Mouse (Mus musculus) forebrain, embryonic 14.5 days (tissue): ENCODE measurements around the gene Unc45b. TPM values are rescaled to one million over a fixed set of nuclear protein-coding genes. Genes with fewer than 3 reads are reported as not detected.
"Not testable (repeated sequence)": the region's sequence is repeated elsewhere in the genome, so short reads cannot be mapped to it uniquely, and the experiment has no call there.

Experiments used
- ATAC-seq: fragments of 200-750 bp; cut with Nextera tagmentation; 2 replicates; pipeline ENCODE4 v1.8.0; 2017; ENCODE audit warnings: mild to moderate bottlenecking, moderate library complexity
- DNase-seq: peaks from one replicate; pipeline ENCODE4 v3.0.0-alpha.2; 2015; ENCODE audit warnings: low spot score
- H3K27ac ChIP-seq: fragments of 300-500 bp; sonication (generic); 2 replicates; pipeline ENCODE4 v1.5.1; 2014; ENCODE audit warnings: low read depth, mild to moderate bottlenecking, control low read depth, low read length, moderate library complexity
- H3K27me3 ChIP-seq: fragments of 300-500 bp; sonication (generic); replicated peaks from 2 replicates; pipeline ENCODE4 v1.6.1; 2014; ENCODE audit warnings: low read length, control low read depth, mixed read lengths; ENCODE audit not compliant: control insufficient read depth, insufficient read depth
- H3K36me3 ChIP-seq: fragments of 300-500 bp; sonication (generic); 2 replicates; pipeline ENCODE4 v1.6.1; 2014; ENCODE audit warnings: low read length, control low read depth; ENCODE audit not compliant: control insufficient read depth, insufficient read depth
- H3K4me1 ChIP-seq: fragments of 300-500 bp; sonication (generic); 2 replicates; pipeline ENCODE4 v1.6.1; 2014; ENCODE audit warnings: antibody characterized with exemption, low read length, control low read depth; ENCODE audit not compliant: control insufficient read depth, insufficient read depth
- H3K4me2 ChIP-seq: fragments of 300-500 bp; sonication (generic); 2 replicates; pipeline ENCODE4 v1.6.1; 2014; ENCODE audit warnings: mild to moderate bottlenecking, control low read depth, low read length
- H3K4me3 ChIP-seq: fragments of 300-500 bp; sonication (generic); 2 replicates; pipeline ENCODE4 v1.5.1; 2014; ENCODE audit warnings: low read depth, low read length, control low read depth
- H3K9ac ChIP-seq: fragments of 300-500 bp; sonication (generic); 2 replicates; pipeline ENCODE4 v1.6.1; 2014; ENCODE audit warnings: mild to moderate bottlenecking, low read length, control low read depth, moderate library complexity
- H3K9me3 ChIP-seq: fragments of 300-500 bp; sonication (generic); replicated peaks from 2 replicates; pipeline ENCODE4 v1.6.1; 2016; ENCODE audit warnings: low read length, control low read depth, mixed read lengths; ENCODE audit not compliant: control insufficient read depth
- WGBS: fragments of 180-500 bp; shearing (Covaris S2); extraction: QIAGEN DNeasy Blood & Tissue Kit; methylation state at CpG from one replicate; pipeline ENCODE4 v1.1.7; 2014; 5-methylcytosine and 5-hydroxymethylcytosine counted together
- polyA plus RNA-seq: library from polyadenylated mRNA; unstranded; fragments of >200 nt; fragmentation: Nextera tagmentation; extraction: Ambion mirVana; gene quantifications from 2 replicates; pipeline ENCODE4 v1.2.1, GENCODE M21; 2014

Gene Unc45b
- polyA plus RNA-seq, 1 experiment from 2014 or later: 0.38 TPM

GRCm38 (mm10) chr11:82928897-82929632 lies 18.7 kb downstream of the Unc45b start:
- 37% methylated on average over 20 of the region's 20 CpGs for WGBS
- Histone ChIP-seq H3K27ac (no peak overlapping the region), H3K4me3 (no peak overlapping the region), H3K9ac (no peak overlapping the region), H3K4me2 (no peak overlapping the region), H3K4me1 (peaks cover 4% of the 10 kb centered on the region; the same call in 1 of the 2 replicates), H3K9me3 (no peaks in the 10 kb centered on the region), H3K27me3 (peaks cover 29% of the 10 kb centered on the region), H3K36me3 (no peaks in the 10 kb centered on the region)
- ATAC-seq (no peak), DNase-seq (no peak)

DNA sequence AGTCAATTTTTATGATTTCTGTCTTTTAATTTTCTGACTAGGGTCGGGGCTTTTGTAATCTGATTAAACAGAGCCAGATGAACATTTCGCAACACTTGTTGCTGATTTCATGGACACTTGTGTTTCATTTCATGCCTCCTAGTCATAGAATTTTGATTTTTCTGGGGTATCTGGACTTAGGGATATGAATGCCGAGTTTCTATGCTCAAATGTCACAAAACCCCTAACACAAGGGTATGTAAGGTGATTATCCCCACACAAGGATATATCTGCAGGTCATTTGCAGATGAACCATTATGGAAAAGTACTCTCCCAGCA lies 19.2 kb downstream of the Unc45b start:
- Histone ChIP-seq H3K9ac (no peak overlapping the region), H3K4me3 (no peak overlapping the region), H3K9me3 (no peaks in the 10 kb centered on the region), H3K4me1 (peaks cover 4% of the 10 kb centered on the region; the same call in 1 of the 2 replicates), H3K4me2 (no peak overlapping the region), H3K36me3 (no peaks in the 10 kb centered on the region), H3K27me3 (peaks cover 35% of the 10 kb centered on the region), H3K27ac (no peak overlapping the region)
- peak; percentile 24 for DNase-seq
- WGBS: 53% methylated on average over 3 of the region's 3 CpGs
- no peak for ATAC-seq

GRCm38 (mm10) chr11:82930391-82930955 lies 20.1 kb downstream of the Unc45b start:
- not testable (repeated sequence) for H3K4me1 ChIP-seq, H3K27ac ChIP-seq, DNase-seq, ATAC-seq, H3K9me3 ChIP-seq, H3K9ac ChIP-seq, H3K36me3 ChIP-seq
- Histone ChIP-seq H3K4me3 (peak overlapping the region; percentile 44), H3K27me3 (peaks cover 40% of the 10 kb centered on the region), H3K4me2 (peak overlapping the region; percentile 93)
- WGBS: 1% methylated on average over 64 of the region's 85 CpGs

DNA sequence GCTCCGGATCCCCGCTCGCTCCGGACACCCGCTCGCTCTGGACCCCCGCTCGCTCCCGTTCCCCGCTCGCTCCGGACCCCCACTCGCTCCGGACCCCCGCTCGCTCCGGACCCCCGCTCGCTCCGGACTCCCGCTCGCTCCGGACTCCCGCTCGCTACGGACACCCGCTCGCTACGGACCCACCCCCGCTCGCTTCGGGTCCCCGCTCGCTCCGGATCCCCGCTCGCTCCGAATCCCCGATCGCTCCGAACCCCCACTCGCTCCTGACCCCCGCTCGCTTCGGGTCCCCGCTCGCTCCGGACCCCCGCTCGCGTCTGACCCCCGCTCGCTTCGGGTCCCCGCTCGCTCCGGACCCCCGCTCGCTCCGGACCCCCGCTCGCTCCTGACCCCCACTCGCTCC lies 20.8 kb downstream of the Unc45b start:
- H3K9me3 ChIP-seq, H3K4me1 ChIP-seq, H3K36me3 ChIP-seq, ATAC-seq, H3K27ac ChIP-seq: not testable (repeated sequence)
- Histone ChIP-seq H3K4me3 (peak overlapping the region; percentile 44), H3K9ac (peak overlapping the region; percentile 41; the same call in 1 of the 2 replicates), H3K27me3 (peaks cover 46% of the 10 kb centered on the region), H3K4me2 (peak overlapping the region; percentile 93)
- WGBS: under 1% methylated on average over 57 of the region's 63 CpGs
- peak; percentile 30 for DNase-seq

DNA sequence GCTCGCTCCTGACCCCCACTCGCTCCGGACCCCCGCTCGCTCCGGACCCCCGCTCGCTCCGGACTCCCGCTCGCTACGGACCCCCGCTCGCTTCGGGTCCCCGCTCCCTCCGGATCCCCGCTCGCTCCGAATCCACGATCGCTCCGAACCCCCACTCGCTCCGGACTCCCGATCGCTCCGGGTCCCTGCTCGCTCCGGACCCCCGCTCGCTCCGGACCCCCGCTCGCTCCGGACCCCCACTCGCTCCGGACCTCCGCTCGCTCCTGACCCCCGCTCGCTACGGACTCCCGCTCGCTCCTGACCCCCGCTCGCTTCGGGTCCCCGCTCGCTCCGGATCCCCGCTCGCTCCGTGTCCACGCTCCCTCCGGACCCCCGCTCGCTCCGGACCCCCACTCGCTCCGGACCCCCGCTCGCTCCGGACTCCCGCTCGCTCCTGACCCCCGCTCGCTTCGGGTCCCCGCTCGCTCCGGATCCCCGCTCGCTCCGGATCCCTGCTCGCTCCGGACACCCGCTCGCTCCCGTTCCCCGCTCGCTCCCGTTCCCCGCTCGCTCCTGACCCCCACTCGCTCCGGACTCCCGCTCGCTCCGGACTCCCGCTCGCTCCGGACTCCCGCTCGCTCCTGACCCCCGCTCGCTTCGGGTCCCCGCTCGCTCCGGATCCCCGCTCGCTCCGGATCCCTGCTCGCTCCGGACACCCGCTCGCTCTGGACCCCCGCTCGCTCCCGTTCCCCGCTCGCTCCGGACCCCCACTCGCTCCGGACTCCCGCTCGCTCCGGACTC lies 21.5 kb downstream of the Unc45b start:
- Histone ChIP-seq H3K27me3 (peaks cover 49% of the 10 kb centered on the region), H3K4me2 (peak overlapping the region; percentile 93), H3K9ac (peak overlapping the region; percentile 41), H3K4me3 (peak overlapping the region; percentile 44)
- H3K36me3 ChIP-seq, H3K27ac ChIP-seq, ATAC-seq, H3K4me1 ChIP-seq, H3K9me3 ChIP-seq: not testable (repeated sequence)
- peak; percentile 22 for DNase-seq
- under 1% methylated on average over 106 of the region's 119 CpGs for WGBS

- WGBS: under 1% methylated on average over 28 of the region's 29 CpGs
- H3K27me3 ChIP-seq: peaks cover 47% of the 10 kb centered on the region
- H3K4me1 ChIP-seq: peaks cover 4% of the 10 kb centered on the region; the same call in 1 of the 2 replicates
- peak overlapping the region; percentile 44 for H3K4me3 ChIP-seq
- no peak overlapping the region for H3K27ac ChIP-seq
- ATAC-seq: no peak
- H3K9ac ChIP-seq: peak overlapping the region; percentile 50
- no peaks in the 10 kb centered on the region for H3K36me3 ChIP-seq
- H3K4me2 ChIP-seq: peak overlapping the region; percentile 93
- DNase-seq: no peak
- H3K9me3 ChIP-seq: no peaks in the 10 kb centered on the region
Measured at GRCm38 (mm10) chr11:82933186-82933585, 22.8 kb downstream of the Unc45b start.

- no peak overlapping the region for H3K27ac ChIP-seq
- H3K9me3 ChIP-seq: no peaks in the 10 kb centered on the region
- 77% methylated on average over 6 of the region's 6 CpGs for WGBS
- no peak overlapping the region for H3K4me2 ChIP-seq
- DNase-seq (no peak), ATAC-seq (no peak)
- no peaks in the 10 kb centered on the region for H3K36me3 ChIP-seq
- no peak overlapping the region for H3K9ac ChIP-seq
- no peaks in the 10 kb centered on the region for H3K27me3 ChIP-seq
- no peak overlapping the region for H3K4me3 ChIP-seq
- no peaks in the 10 kb centered on the region for H3K4me1 ChIP-seq
Measured at GRCm38 (mm10) chr11:82943336-82943735, 33.0 kb downstream of the Unc45b start.

GRCm38 (mm10) chr11:82945636-82946035 lies 35.3 kb downstream of the Unc45b start:
- no peaks in the 10 kb centered on the region for H3K4me1 ChIP-seq
- H3K36me3 ChIP-seq: no peaks in the 10 kb centered on the region
- no peak overlapping the region for H3K9ac ChIP-seq
- H3K9me3 ChIP-seq: no peaks in the 10 kb centered on the region
- no peak overlapping the region for H3K27ac ChIP-seq
- ATAC-seq: no peak
- 76% methylated on average over 2 of the region's 2 CpGs for WGBS
- no peak overlapping the region for H3K4me2 ChIP-seq
- no peak for DNase-seq
- no peak overlapping the region for H3K4me3 ChIP-seq
- H3K27me3 ChIP-seq: peaks cover 3% of the 10 kb centered on the region

DNA sequence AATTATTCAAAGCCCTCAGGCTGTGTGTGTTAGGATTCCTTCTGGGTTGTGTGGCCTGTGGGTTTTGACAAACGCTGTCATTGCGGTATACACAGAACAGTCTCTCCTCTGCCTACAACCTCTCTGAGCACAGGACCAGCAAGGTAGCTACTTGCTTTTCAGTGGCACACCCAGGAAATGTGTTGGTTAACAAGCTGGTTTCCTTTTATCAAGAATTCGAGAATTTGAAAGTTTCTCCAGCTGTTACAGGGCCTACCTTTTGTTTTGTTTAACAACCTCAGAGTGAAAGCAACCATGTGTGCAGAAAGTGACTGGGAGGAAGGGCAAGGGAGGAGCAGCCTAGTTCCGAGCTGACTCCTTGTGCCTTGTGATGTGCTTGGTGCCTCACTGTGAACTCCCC lies 37.1 kb downstream of the Unc45b start:
- H3K27me3 ChIP-seq: peaks cover 20% of the 10 kb centered on the region
- no peak overlapping the region for H3K4me3 ChIP-seq
- DNase-seq (no peak), ATAC-seq (no peak)
- no peaks in the 10 kb centered on the region for H3K36me3 ChIP-seq
- no peaks in the 10 kb centered on the region for H3K4me1 ChIP-seq
- no peak overlapping the region for H3K27ac ChIP-seq
- H3K4me2 ChIP-seq: no peak overlapping the region
- H3K9me3 ChIP-seq: no peaks in the 10 kb centered on the region
- WGBS: 36% methylated on average over 4 of the region's 4 CpGs
- H3K9ac ChIP-seq: no peak overlapping the region
